Mouse (Mus musculus): ENCODE data around the gene Kri1. TPM values are rescaled to one million over a fixed set of nuclear protein-coding genes. Genes with fewer than 3 reads are reported as not detected.
"Not testable (repeated sequence)": the region's sequence is repeated elsewhere in the genome, so short reads cannot be mapped to it uniquely, and the experiment has no call there.

The Kri1 gene
- polyA plus RNA-seq, 1 experiment from 2014 or later: 12.9 TPM

GRCm38 (mm10) chr9:21329041-21329440, 41.3 kb upstream of the Kri1 start:
- 86% methylated on average over 3 of the region's 5 CpGs for WGBS
- Histone ChIP-seq H3K9ac (replicated peaks; ENCODE audit: low read length) (no peak overlapping the region), H3K4me3 (replicated peaks; ENCODE audit: low read depth, low read length) (no peak overlapping the region), H3K27ac (replicated peaks; ENCODE audit: low read depth, low read length) (no peak overlapping the region), H3K4me2 (ENCODE audit: low read length) (no peak overlapping the region), H3K27me3 (ENCODE audit: control insufficient read depth, insufficient read depth, low read length) (no peaks in the 10 kb centered on the region), H3K9me3 (ENCODE audit: control insufficient read depth, low read length) (no peaks in the 10 kb centered on the region), H3K36me3 (ENCODE audit: control insufficient read depth, insufficient read depth, low read length) (no peaks in the 10 kb centered on the region), H3K4me1 (ENCODE audit: control insufficient read depth, insufficient read depth, low read length) (no peaks in the 10 kb centered on the region)
- no peak for ATAC-seq (ENCODE audit: low FRiP score, low TSS enrichment)
- no peak for DNase-seq

DNA sequence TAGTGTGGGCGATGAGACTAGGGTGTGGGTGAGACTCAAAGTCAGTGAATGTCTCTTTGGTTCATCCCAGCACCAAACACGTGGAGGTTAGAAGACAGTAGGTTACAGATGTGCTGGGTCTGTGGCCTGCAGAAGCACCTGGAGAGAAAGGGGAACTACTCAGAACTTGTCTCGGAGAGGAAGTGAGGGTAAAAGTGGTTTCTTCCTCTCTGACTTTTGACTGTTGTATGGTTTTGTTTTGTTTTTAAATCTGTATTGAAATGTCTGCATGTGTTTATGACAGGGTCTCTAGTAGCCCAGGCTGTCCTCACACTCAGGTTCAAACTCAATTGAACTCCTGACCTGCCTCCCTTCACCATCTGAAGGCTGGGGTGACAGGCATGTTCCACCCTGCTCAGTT, 40.3 kb upstream of the Kri1 start:
- H3K27ac ChIP-seq (replicated peaks; ENCODE audit: low read depth, low read length): no peak overlapping the region
- no peak overlapping the region for H3K4me3 ChIP-seq (replicated peaks; ENCODE audit: low read depth, low read length)
- no peaks in the 10 kb centered on the region for H3K4me1 ChIP-seq (ENCODE audit: control insufficient read depth, insufficient read depth, low read length)
- no peaks in the 10 kb centered on the region for H3K36me3 ChIP-seq (ENCODE audit: control insufficient read depth, insufficient read depth, low read length)
- DNase-seq: no peak
- no peak for ATAC-seq (ENCODE audit: low FRiP score, low TSS enrichment)
- H3K9me3 ChIP-seq (ENCODE audit: control insufficient read depth, low read length): no peaks in the 10 kb centered on the region
- H3K4me2 ChIP-seq (ENCODE audit: low read length): no peak overlapping the region
- H3K27me3 ChIP-seq (ENCODE audit: control insufficient read depth, insufficient read depth, low read length): no peaks in the 10 kb centered on the region
- 86% methylated on average over 3 of the region's 3 CpGs for WGBS
- H3K9ac ChIP-seq (replicated peaks; ENCODE audit: low read length): no peak overlapping the region

DNA sequence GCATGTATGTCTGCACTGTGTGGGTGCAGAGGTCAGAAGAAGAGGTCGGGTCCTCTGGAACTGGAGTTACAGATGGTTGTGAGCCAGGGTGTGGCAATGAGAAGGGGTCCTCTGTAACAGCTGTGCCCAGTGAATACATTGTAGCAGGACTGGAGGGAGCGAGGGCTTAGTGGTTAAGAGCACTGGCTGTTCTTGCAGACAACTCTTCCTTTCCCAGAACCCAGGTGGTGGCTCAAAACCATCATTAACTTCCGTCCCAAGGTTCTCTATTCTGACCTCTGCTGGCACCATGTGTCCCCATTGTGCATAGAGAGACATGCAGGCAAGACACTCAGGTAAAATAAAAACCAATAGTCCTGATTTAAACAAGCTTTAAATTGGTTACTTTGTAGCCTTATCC, 39.8 kb upstream of the Kri1 start:
- WGBS: 82% methylated on average over 3 of the region's 3 CpGs

GRCm38 (mm10) chr9:21324269-21324668, 36.5 kb upstream of the Kri1 start:
- Histone ChIP-seq H3K4me2 (ENCODE audit: low read length) (no peak overlapping the region), H3K4me1 (ENCODE audit: control insufficient read depth, insufficient read depth, low read length) (peaks cover 11% of the 10 kb centered on the region), H3K36me3 (ENCODE audit: control insufficient read depth, insufficient read depth, low read length) (no peaks in the 10 kb centered on the region), H3K27me3 (ENCODE audit: control insufficient read depth, insufficient read depth, low read length) (no peaks in the 10 kb centered on the region), H3K9me3 (ENCODE audit: control insufficient read depth, low read length) (no peaks in the 10 kb centered on the region), H3K9ac (replicated peaks; ENCODE audit: low read length) (no peak overlapping the region), H3K4me3 (replicated peaks; ENCODE audit: low read depth, low read length) (no peak overlapping the region), H3K27ac (replicated peaks; ENCODE audit: low read depth, low read length) (no peak overlapping the region)
- no peak for DNase-seq
- no peak for ATAC-seq (ENCODE audit: low FRiP score, low TSS enrichment)
- WGBS: 97% methylated on average over 11 of the region's 11 CpGs

More for the DNA sequence above, 39.8 kb upstream of the Kri1 start:
- no peak overlapping the region for H3K9ac ChIP-seq (replicated peaks; ENCODE audit: low read length)
- no peaks in the 10 kb centered on the region for H3K27me3 ChIP-seq (ENCODE audit: control insufficient read depth, insufficient read depth, low read length)
- no peaks in the 10 kb centered on the region for H3K36me3 ChIP-seq (ENCODE audit: control insufficient read depth, insufficient read depth, low read length)
- H3K4me1 ChIP-seq (ENCODE audit: control insufficient read depth, insufficient read depth, low read length): no peaks in the 10 kb centered on the region
- H3K4me2 ChIP-seq (ENCODE audit: low read length): no peak overlapping the region
- H3K9me3 ChIP-seq (ENCODE audit: control insufficient read depth, low read length): no peaks in the 10 kb centered on the region
- no peak overlapping the region for H3K27ac ChIP-seq (replicated peaks; ENCODE audit: low read depth, low read length)
- DNase-seq: no peak
- no peak overlapping the region for H3K4me3 ChIP-seq (replicated peaks; ENCODE audit: low read depth, low read length)
- ATAC-seq (ENCODE audit: low FRiP score, low TSS enrichment): no peak

GRCm38 (mm10) chr9:21322917-21323297, 35.1 kb upstream of the Kri1 start:
- peaks cover 11% of the 10 kb centered on the region for H3K4me1 ChIP-seq (ENCODE audit: control insufficient read depth, insufficient read depth, low read length)
- ATAC-seq (ENCODE audit: low FRiP score, low TSS enrichment); H3K36me3 ChIP-seq (ENCODE audit: control insufficient read depth, insufficient read depth, low read length); H3K9ac ChIP-seq (replicated peaks; ENCODE audit: low read length); DNase-seq; H3K27me3 ChIP-seq (ENCODE audit: control insufficient read depth, insufficient read depth, low read length); H3K4me2 ChIP-seq (ENCODE audit: low read length); H3K4me3 ChIP-seq (replicated peaks; ENCODE audit: low read depth, low read length); H3K9me3 ChIP-seq (ENCODE audit: control insufficient read depth, low read length); H3K27ac ChIP-seq (replicated peaks; ENCODE audit: low read depth, low read length): not testable (repeated sequence)
- 93% methylated on average over 8 of the region's 8 CpGs for WGBS

GRCm38 (mm10) chr9:21322211-21322916, 34.6 kb upstream of the Kri1 start:
- no peaks in the 10 kb centered on the region for H3K9me3 ChIP-seq (ENCODE audit: control insufficient read depth, low read length)
- peaks cover 11% of the 10 kb centered on the region for H3K4me1 ChIP-seq (ENCODE audit: control insufficient read depth, insufficient read depth, low read length)
- no peaks in the 10 kb centered on the region for H3K36me3 ChIP-seq (ENCODE audit: control insufficient read depth, insufficient read depth, low read length)
- WGBS: 88% methylated on average over 19 of the region's 19 CpGs
- ATAC-seq (ENCODE audit: low FRiP score, low TSS enrichment): no peak
- DNase-seq: no peak
- no peaks in the 10 kb centered on the region for H3K27me3 ChIP-seq (ENCODE audit: control insufficient read depth, insufficient read depth, low read length)
- peak overlapping the region; percentile 77; the same call in 1 of the 2 replicates for H3K4me3 ChIP-seq (replicated peaks; ENCODE audit: low read depth, low read length)
- H3K27ac ChIP-seq (replicated peaks; ENCODE audit: low read depth, low read length): no peak overlapping the region
- H3K9ac ChIP-seq (replicated peaks; ENCODE audit: low read length): no peak overlapping the region
- peak overlapping the region; percentile 93 for H3K4me2 ChIP-seq (ENCODE audit: low read length)

DNA sequence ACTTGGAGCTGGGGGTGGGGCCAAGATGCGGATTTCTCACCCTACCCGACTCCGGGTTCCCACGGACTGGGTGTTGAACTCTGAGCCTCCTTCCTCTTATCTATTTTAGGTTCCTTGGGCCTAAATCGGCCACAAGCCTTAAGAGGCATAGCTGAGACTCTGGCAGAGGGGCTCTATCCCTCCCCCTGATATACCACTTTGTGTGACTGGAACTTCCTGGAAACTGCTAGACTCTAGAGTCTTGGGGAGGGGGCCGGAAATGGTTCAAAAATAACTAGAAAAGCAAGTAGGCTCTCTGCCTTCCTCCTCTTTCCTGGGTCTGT, 33.7 kb upstream of the Kri1 start:
- Histone ChIP-seq H3K4me2 (ENCODE audit: low read length) (peak overlapping the region; percentile 93), H3K4me1 (ENCODE audit: control insufficient read depth, insufficient read depth, low read length) (peaks cover 11% of the 10 kb centered on the region), H3K36me3 (ENCODE audit: control insufficient read depth, insufficient read depth, low read length) (no peaks in the 10 kb centered on the region), H3K4me3 (replicated peaks; ENCODE audit: low read depth, low read length) (peak overlapping the region; percentile 77), H3K27me3 (ENCODE audit: control insufficient read depth, insufficient read depth, low read length) (no peaks in the 10 kb centered on the region), H3K9me3 (ENCODE audit: control insufficient read depth, low read length) (no peaks in the 10 kb centered on the region), H3K9ac (replicated peaks; ENCODE audit: low read length) (peak overlapping the region; percentile 77), H3K27ac (replicated peaks; ENCODE audit: low read depth, low read length) (no peak overlapping the region)
- ATAC-seq (ENCODE audit: low FRiP score, low TSS enrichment): no peak
- DNase-seq: no peak
- 12% methylated on average over 6 of the region's 6 CpGs for WGBS

GRCm38 (mm10) chr9:21320619-21321512, 33.1 kb upstream of the Kri1 start, which contains the start of gene Slc44a2:
Gene Slc44a2 (plus strand): TSS chr9:21320698.
- peaks cover 11% of the 10 kb centered on the region for H3K4me1 ChIP-seq (ENCODE audit: control insufficient read depth, insufficient read depth, low read length)
- WGBS: 1% methylated on average over 52 of the region's 52 CpGs

More at GRCm38 (mm10) chr9:21320619-21321512, 33.1 kb upstream of the Kri1 start, which contains the start of gene Slc44a2:
- H3K9me3 ChIP-seq (ENCODE audit: control insufficient read depth, low read length): no peaks in the 10 kb centered on the region
- H3K27me3 ChIP-seq (ENCODE audit: control insufficient read depth, insufficient read depth, low read length): no peaks in the 10 kb centered on the region
- DNase-seq (peak; percentile 92), ATAC-seq (ENCODE audit: low FRiP score, low TSS enrichment) (peak; percentile 94)
- H3K36me3 ChIP-seq (ENCODE audit: control insufficient read depth, insufficient read depth, low read length): no peaks in the 10 kb centered on the region
- 0 out of 2 replicates have a peak within 1 kb of the TSS, but pooled peaks have one; percentile 45 for H3K27ac ChIP-seq (replicated peaks; ENCODE audit: low read depth, low read length)
- H3K4me2 ChIP-seq (ENCODE audit: low read length): peak within 1 kb of the TSS; percentile 93
- peak within 1 kb of the TSS; percentile 77 for H3K4me3 ChIP-seq (replicated peaks; ENCODE audit: low read depth, low read length)
- peak within 1 kb of the TSS; percentile 77 for H3K9ac ChIP-seq (replicated peaks; ENCODE audit: low read length)

Data from midbrain, embryonic 14.5 days (tissue).